Mouse (Mus musculus) limb, embryonic 11.5 days (tissue): ENCODE data around the gene Hykk. TPM values are rescaled to one million over a fixed set of nuclear protein-coding genes. Genes with fewer than 3 reads are reported as not detected.
A peak's percentile ranks its signal among the peaks of the same experiment; 100 is the strongest.
"Not testable (repeated sequence)": the region's sequence is repeated elsewhere in the genome, so short reads cannot be mapped to it uniquely, and the experiment has no call there.

ENCODE experiments used
- ATAC-seq: fragments of 200-750 bp; cut with Nextera tagmentation; 2 replicates; pipeline ENCODE4 v1.8.0; 2017; ENCODE audit warnings: low read depth; ENCODE audit not compliant: insufficient number of reproducible peaks, low FRiP score, low TSS enrichment
- DNase-seq: peaks from one replicate; pipeline ENCODE4 v3.0.0-alpha.2; 2015; ENCODE audit warnings: low spot score
- H3K27ac ChIP-seq: fragments of 300-500 bp; sonication (generic); replicated peaks from 2 replicates; pipeline ENCODE4 v1.5.1; 2014; ENCODE audit warnings: low read depth, mild to moderate bottlenecking, low read length
- H3K27me3 ChIP-seq: fragments of 300-500 bp; sonication (generic); 2 replicates; pipeline ENCODE4 v1.6.1; 2014; ENCODE audit warnings: mild to moderate bottlenecking, low read length, mixed read lengths; ENCODE audit not compliant: control insufficient read depth, insufficient read depth
- H3K36me3 ChIP-seq: fragments of 300-500 bp; sonication (generic); 2 replicates; pipeline ENCODE4 v1.6.1; 2014; ENCODE audit warnings: mild to moderate bottlenecking, low read length, moderate library complexity, mixed read lengths; ENCODE audit not compliant: control insufficient read depth, insufficient read depth
- H3K4me1 ChIP-seq: fragments of 300-500 bp; sonication (generic); 2 replicates; pipeline ENCODE4 v1.6.1; 2014; ENCODE audit warnings: low read length, mixed read lengths; ENCODE audit not compliant: control insufficient read depth, insufficient read depth
- H3K4me2 ChIP-seq: fragments of 300-500 bp; sonication (generic); 2 replicates; pipeline ENCODE4 v1.6.1; 2014; ENCODE audit warnings: low read depth, mild to moderate bottlenecking, moderate library complexity; ENCODE audit not compliant: severe bottlenecking
- H3K4me3 ChIP-seq: fragments of 300-500 bp; sonication (generic); 2 replicates; pipeline ENCODE4 v1.5.1; 2014; ENCODE audit warnings: low read depth, low read length
- H3K9ac ChIP-seq: fragments of 300-500 bp; sonication (generic); 2 replicates; pipeline ENCODE4 v1.6.1; 2014; ENCODE audit warnings: mild to moderate bottlenecking, low read length
- H3K9me3 ChIP-seq: fragments of 300-500 bp; sonication (generic); 2 replicates; pipeline ENCODE4 v1.6.1; 2016; ENCODE audit warnings: low read length; ENCODE audit not compliant: control insufficient read depth
- WGBS: fragments of 180-500 bp; shearing (Covaris S2); extraction: QIAGEN DNeasy Blood & Tissue Kit; methylation state at CpG from one replicate; pipeline ENCODE4 v1.1.7; 2014; 5-methylcytosine and 5-hydroxymethylcytosine counted together
- polyA plus RNA-seq: library from polyadenylated mRNA; unstranded; fragments of >200 nt; fragmentation: Nextera tagmentation; extraction: Ambion mirVana; gene quantifications from 2 replicates; pipeline ENCODE4 v1.2.1, GENCODE M21; 2014

Hykk gene
- polyA plus RNA-seq, 1 experiment from 2014 or later = 5.3 TPM

- peak overlapping the region; percentile 68; the same call in 1 of the 2 replicates for H3K4me2 ChIP-seq
- WGBS = 44% methylated on average over 8 of the region's 8 CpGs
Measured at GRCm38 (mm10) chr9:54950162-54950561, 33.1 kb downstream of the Hykk start.

GRCm38 (mm10) chr9:54950575-54951321 is 33.7 kb downstream of the Hykk start, which contains the start of the genes Psma4 and AY074887:
TSS of gene Psma4 (plus strand) at chr9:54950790.
TSS of gene AY074887 (minus strand) at chr9:54950998.
- ATAC-seq = peak; percentile 100
- Histone ChIP-seq H3K9me3 (no peaks in the 10 kb centered on the region), H3K9ac (peak within 1 kb of the TSS; percentile 86), H3K4me1 (peaks cover 9% of the 10 kb centered on the region), H3K4me2 (peak within 1 kb of the TSS; percentile 68), H3K4me3 (peak within 1 kb of the TSS; percentile 89), H3K27me3 (no peaks in the 10 kb centered on the region), H3K27ac (peak within 1 kb of the TSS; percentile 83), H3K36me3 (peaks cover 12% of the 10 kb centered on the region)
- WGBS = under 1% methylated on average over 65 of the region's 65 CpGs
- DNase-seq = peak; percentile 95

More at GRCm38 (mm10) chr9:54950162-54950561, 33.1 kb downstream of the Hykk start:
- H3K36me3 ChIP-seq, H3K9me3 ChIP-seq, H3K27me3 ChIP-seq, H3K27ac ChIP-seq, DNase-seq, H3K4me1 ChIP-seq: not testable (repeated sequence)
- H3K9ac ChIP-seq = peak overlapping the region; percentile 28
- peak; percentile 51; the same call in 1 of the 2 replicates for ATAC-seq
- peak overlapping the region; percentile 89 for H3K4me3 ChIP-seq

DNA sequence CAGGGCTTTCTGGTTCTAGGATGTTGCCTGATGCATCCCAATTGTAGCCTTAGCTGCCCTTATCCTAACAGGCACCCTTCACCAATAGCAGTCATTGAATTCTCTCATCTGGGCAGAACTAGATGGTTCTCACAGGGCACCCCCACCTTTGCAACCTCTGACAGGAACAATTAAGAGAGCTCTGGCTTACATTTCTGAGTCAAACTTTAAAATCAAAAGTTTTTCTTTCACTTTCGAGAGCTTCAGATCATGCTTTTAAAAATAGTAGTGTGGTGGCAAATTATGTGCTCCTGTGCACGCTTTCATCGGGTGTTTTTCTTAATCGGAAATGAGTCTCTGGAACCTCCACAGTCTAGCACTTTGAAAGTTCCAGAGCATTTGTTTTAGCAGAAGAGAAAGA is 44.0 kb downstream of the Hykk start:
- Histone ChIP-seq H3K4me3 (no peak overlapping the region), H3K27me3 (no peaks in the 10 kb centered on the region), H3K27ac (no peak overlapping the region), H3K9ac (no peak overlapping the region), H3K4me1 (no peaks in the 10 kb centered on the region), H3K4me2 (no peak overlapping the region), H3K36me3 (peaks cover 12% of the 10 kb centered on the region; the same call in 1 of the 2 replicates), H3K9me3 (no peaks in the 10 kb centered on the region)
- ATAC-seq (no peak), DNase-seq (no peak)
- 94% methylated on average over 4 of the region's 4 CpGs for WGBS

GRCm38 (mm10) chr9:54963669-54964068 is 46.6 kb downstream of the Hykk start:
- Histone ChIP-seq H3K36me3 (peaks cover 2% of the 10 kb centered on the region; the same call in 1 of the 2 replicates), H3K9me3 (no peaks in the 10 kb centered on the region), H3K27me3 (no peaks in the 10 kb centered on the region), H3K27ac (no peak overlapping the region), H3K4me1 (no peaks in the 10 kb centered on the region), H3K9ac (no peak overlapping the region), H3K4me2 (no peak overlapping the region), H3K4me3 (no peak overlapping the region)
- DNase-seq = no peak
- no peak for ATAC-seq

DNA sequence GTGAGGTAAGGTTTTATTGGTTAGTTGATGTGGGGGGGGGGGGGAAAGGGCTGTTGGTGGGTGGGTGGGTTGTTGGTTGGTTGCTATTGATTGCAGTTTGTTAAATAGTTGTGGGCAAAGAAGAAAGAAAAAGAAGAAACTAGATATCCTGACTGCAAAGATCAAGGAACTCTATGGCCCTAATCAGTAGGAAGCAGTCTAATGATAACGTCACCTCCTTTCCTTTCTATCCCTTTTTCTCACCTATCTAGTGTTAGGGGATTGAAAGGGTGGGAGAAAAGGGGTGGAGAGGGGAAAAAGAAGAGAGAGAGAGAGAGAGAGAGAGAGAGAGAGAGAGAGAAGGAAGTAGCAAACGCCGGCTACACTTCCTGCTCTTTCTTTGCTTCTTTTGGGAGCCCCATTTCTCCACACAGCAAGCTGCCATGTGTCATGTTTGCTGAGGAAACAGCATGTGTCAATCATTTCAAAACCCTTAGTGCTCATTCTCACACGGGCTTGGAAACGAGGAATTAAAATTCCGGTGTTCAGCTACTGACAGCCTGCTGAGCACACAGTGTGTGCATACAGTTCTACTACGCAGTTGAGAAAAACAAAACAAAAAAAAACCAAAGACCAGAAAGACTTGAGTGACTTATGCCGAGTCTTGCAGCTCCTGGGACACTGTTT is 53.0 kb downstream of the Hykk start:
- no peaks in the 10 kb centered on the region for H3K36me3 ChIP-seq
- ATAC-seq (no peak), DNase-seq (no peak)
- H3K9me3 ChIP-seq = no peaks in the 10 kb centered on the region
- WGBS = 73% methylated on average over 8 of the region's 8 CpGs
- H3K4me1 ChIP-seq = no peaks in the 10 kb centered on the region
- no peaks in the 10 kb centered on the region for H3K27me3 ChIP-seq
- no peak overlapping the region for H3K9ac ChIP-seq
- H3K4me3 ChIP-seq = no peak overlapping the region
- no peak overlapping the region for H3K4me2 ChIP-seq
- no peak overlapping the region for H3K27ac ChIP-seq

DNA sequence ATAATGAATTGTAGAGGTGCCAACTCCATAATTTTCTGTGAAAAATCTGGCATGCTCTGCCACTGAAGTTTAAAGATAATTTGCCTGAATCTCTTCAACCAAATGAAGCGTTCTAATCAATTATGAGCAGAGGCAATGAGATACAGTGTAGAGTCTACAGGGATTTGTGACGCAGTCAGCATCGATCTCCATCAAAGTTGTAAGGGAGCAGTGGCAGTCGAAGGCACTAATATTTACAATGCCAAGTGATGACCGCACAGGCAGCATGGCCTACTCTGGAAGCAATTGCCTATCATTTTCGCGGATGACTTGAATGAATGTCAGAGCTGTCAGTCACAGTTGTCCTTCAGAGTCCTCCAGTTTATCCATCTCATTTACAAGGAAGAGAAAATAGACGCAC is 63.6 kb downstream of the Hykk start, which contains the start of gene Chrna5:
Gene Chrna5 (plus strand): TSS at position 207 of the 400 bp plus-strand sequence.
- H3K4me1 ChIP-seq = no peaks in the 10 kb centered on the region
- H3K4me2 ChIP-seq = peak within 1 kb of the TSS; percentile 82
- DNase-seq (no peak), ATAC-seq (no peak)
- peak within 1 kb of the TSS; percentile 59 for H3K9ac ChIP-seq
- H3K36me3 ChIP-seq = no peaks in the 10 kb centered on the region
- H3K4me3 ChIP-seq = peak within 1 kb of the TSS; percentile 53
- H3K27ac ChIP-seq = no peak within 1 kb of the TSS
- no peaks in the 10 kb centered on the region for H3K9me3 ChIP-seq
- peaks cover 9% of the 10 kb centered on the region for H3K27me3 ChIP-seq
- 73% methylated on average over 8 of the region's 8 CpGs for WGBS

DNA sequence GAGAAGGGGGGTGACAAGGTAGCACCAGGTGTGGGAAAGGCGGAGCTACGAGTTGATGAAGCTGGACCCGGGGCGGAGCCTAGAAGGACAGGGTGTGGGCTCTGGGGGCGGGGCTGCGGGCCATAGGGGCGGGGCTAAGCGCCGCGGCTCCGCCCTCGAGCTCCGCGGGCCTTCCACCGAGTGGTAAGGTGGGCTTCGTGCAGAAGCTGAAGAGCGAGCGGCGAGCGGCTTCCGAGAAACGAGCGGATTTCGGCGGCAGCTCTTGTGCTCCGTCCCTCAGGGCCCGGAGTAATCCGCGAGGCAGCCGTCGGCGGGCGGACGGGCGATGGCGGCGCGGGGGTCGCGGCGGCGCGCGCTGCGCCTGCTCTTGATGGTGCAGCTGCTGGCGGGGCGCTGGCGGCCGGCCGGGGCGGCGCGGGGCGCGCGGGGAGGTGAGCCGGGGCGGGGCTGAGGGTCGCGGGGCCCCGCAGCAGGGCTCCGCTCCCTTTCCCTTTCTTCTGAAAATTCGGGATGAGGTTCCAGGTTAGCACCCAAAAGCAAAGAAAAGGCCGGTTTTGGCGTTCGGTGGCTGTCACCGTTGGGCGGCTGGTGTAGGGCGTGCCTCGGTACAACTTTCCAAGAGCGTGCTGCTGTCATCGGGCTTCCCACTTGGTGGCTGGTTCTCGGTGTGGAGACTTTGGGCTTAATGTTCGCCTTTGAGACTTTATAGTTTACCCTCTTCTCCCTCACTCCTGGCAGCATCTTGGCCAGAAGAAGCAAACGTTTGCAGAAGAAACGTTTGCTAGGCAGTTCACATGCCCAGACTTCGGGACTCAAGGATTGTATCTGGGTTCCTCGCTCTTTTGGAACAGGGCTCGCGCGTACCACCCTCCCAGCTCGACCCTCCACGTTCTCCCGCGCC is 64.5 kb downstream of the Hykk start:
- DNase-seq (peak; percentile 77), ATAC-seq (peak; percentile 89; the same call in 1 of the 2 replicates)
- no peaks in the 10 kb centered on the region for H3K36me3 ChIP-seq
- peak overlapping the region; percentile 53 for H3K4me3 ChIP-seq
- H3K4me2 ChIP-seq = peak overlapping the region; percentile 82
- H3K4me1 ChIP-seq = no peaks in the 10 kb centered on the region
- H3K27me3 ChIP-seq = peaks cover 9% of the 10 kb centered on the region
- no peaks in the 10 kb centered on the region for H3K9me3 ChIP-seq
- under 1% methylated on average over 76 of the region's 85 CpGs for WGBS
- peak overlapping the region; percentile 59 for H3K9ac ChIP-seq
- H3K27ac ChIP-seq = no peak overlapping the region

DNA sequence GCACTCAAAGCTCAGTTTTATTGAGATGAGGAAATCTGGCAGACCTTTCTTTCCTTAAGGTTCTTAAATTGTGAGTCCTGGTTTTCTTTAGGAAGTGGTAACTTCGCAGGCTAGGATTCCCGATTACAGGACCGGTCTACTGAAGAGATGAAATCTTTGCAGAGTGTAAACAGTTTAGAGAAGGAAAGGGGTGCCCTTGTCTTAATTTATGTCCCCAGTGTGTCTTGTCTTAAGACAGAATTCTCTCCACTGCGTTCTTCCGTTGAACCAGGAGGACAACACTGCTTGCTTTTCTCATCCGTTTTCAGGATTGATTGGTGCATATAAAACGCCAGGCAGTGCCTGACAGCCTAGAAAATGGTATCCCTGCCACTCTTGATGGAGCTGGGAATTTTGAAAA is 65.3 kb downstream of the Hykk start:
- Histone ChIP-seq H3K27me3 (peaks cover 9% of the 10 kb centered on the region), H3K9me3 (no peaks in the 10 kb centered on the region), H3K27ac (no peak overlapping the region), H3K9ac (no peak overlapping the region), H3K4me1 (no peaks in the 10 kb centered on the region), H3K4me3 (peak overlapping the region; percentile 53; the same call in 1 of the 2 replicates), H3K4me2 (peak overlapping the region; percentile 82), H3K36me3 (no peaks in the 10 kb centered on the region)
- 6% methylated on average over 7 of the region's 7 CpGs for WGBS
- ATAC-seq (no peak), DNase-seq (no peak)
